Mouse (Mus musculus) testis, postnatal 14 days (tissue): ENCODE measurements at regions not wholly inside any gene's neighbourhood (a gene's known extent, or its start where the extent isn't known, plus 50 kb on each side); places are given as distances from the start of the nearest gene placed in this dataset.

Experiments used
- DNase-seq: peaks from one replicate; pipeline ENCODE4 v3.0.0; 2021; ENCODE audit warnings: low spot score

DNA sequence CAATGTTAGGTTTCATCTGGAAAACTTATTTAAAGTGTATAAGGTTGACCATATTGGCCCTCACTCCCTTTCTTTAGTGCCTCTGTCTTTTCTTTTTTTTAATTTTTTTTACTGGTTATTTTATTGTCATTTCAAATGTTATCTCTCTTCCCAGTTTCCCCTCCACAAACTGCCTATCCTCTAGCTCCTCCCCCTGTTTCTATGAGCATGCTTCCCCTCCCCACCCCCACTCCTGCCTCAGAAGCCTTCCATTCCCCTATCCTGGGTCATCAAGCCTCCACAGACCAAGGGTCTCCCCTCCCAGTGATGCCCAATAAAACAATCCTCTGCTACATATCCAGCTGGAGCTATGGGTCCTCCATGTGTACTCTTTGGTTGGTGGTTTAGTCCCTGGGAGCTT lies 2134.9 kb upstream of the Lrrc6 start:
- no peak for DNase-seq

DNA sequence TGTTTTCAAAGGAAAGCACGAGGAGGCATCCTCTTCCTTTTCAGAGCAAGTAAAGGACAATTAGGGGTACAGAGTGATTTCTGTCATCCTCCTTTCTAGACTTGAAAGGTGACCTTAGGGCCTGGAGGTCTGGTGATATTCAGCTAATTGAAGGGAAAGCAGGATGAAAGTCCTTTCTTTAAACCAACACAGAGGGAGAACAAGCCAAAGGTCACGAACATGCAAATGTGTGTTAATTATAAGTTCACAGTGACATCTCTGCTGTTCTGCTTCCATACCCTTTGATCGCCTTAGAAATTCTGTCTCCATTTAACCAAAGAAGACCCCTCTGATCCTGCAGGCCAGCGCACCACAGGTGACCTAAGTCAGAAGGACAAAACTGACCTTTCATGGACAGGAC lies 2126.3 kb upstream of the Lrrc6 start:
- DNase-seq, result no peak

DNA sequence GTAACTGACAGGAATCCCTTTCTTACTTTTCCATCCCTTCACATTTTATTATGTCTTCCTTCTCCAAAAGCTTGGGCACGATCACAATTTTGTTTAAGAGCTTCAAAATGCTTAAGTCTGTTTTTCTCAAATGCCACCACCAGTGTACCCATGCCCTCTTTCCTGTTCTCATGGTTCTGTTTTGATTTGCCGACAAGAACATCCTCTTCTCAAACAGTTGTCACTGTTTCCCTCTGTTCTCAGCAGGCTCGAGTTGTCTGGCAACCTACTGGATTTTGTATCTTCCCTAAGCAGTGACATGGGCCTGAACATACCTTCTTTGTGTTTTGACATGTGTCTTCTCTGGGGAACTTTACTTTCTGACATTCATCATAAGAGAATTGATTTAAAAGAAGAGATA lies 2124.1 kb upstream of the Lrrc6 start:
- DNase-seq, result no peak

GRCm38 (mm10) chr15:68620417-68621214 lies 2119.9 kb upstream of the Lrrc6 start:
- no peak for DNase-seq

GRCm38 (mm10) chr15:68606110-68606791 lies 2105.5 kb upstream of the Lrrc6 start:
- DNase-seq, result peak; percentile 3

DNA sequence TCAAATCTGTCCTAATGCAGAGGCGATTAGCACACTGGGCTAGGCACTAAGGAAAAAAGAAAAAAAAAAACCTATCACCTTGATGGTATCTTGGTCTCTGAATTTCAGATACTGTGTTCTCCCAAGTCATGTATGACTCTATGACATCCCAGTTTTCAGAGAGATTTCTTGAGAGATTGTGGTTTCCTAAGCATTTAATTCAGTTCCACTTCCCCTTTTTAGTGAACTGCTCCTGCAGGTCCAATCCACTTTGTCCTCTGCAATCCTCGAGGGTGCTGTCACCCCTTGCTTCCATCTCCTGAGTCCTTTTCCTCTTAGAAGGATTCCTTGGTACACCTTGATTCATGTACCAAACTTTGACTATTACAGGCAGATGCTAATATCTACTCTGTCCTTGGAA lies 2104.8 kb upstream of the Lrrc6 start:
- no peak for DNase-seq

GRCm38 (mm10) chr15:68582177-68582576 lies 2081.5 kb upstream of the Lrrc6 start:
- DNase-seq, result no peak

GRCm38 (mm10) chr15:68579486-68579885 lies 2078.8 kb upstream of the Lrrc6 start:
- DNase-seq, result no peak

DNA sequence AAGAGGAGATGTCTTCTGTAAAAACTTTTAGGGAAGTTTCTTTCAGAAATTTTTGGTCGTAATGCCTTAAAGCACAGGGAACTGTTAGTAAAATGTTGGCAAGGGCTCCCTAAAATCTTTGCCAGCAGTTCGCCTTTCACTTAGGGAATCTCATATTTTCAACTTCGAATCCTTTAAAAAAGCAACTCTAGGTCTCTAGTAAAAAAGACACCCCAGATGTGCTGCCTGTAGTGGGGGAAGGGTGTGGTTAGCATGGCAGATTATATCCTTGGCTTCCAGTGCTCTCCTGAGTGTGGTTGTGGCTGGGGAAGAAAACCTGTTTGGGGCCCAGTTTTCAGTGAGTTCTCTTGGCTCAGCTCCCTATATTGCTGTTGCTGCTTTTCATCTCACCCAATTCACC lies 2059.9 kb upstream of the Lrrc6 start:
- DNase-seq, result no peak

DNA sequence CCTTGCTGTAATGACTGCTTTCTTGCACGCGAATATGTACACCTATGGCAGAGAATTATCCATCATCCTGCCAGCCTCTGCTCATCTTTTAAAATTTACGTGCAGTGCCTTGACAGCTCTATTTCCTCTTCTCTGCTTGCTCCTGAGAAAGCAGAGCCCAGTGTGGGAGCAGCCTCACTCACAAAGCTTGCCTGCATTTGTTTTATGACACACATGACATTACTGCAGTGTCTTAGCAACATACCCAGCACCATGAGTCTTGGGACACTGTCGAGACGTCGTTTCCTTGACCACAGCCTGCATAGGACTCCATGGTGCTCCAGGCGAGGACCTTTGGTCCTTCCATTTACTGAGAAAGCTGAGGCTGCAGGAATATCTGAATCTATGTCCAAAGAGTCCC lies 2055.4 kb upstream of the Lrrc6 start:
- DNase-seq, result no peak

DNA sequence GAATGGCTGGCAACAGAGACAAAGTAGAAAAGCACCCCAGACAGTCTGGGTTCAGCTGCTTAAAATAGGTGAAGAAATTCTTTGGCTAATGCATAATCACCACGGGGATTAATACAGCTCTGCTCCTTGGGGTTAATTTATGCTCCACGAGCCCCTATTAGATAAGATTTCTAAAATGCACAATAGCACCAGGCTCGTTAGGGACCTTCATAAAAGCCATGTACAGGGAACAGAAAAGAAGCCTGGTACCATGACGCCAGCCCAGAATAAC lies 2035.3 kb upstream of the Lrrc6 start:
- no peak for DNase-seq

- no peak for DNase-seq
Observed at GRCm38 (mm10) chr15:68535297-68536054, 2034.8 kb upstream of the Lrrc6 start.

DNA sequence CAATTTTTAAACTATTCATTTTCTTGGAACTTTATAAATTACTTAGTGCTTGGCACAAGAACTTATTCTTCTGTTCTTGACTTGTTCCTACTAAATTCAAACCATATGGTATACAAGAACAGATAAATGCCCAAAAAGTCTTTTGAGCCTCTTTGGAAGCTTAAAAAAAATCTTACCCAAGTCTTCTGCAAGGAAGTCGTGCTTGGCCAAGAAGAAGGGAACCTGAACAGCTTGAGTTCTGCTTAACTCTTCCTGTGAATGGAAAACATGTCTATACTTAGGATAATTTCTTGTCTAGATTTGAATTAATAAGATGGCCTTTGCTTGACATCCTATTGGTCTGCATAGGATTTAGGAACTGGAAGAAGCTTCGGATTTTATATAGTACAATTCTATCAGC lies 2020.0 kb upstream of the Lrrc6 start:
- no peak for DNase-seq

GRCm38 (mm10) chr15:68512431-68512830 lies 2011.7 kb upstream of the Lrrc6 start:
- no peak for DNase-seq

GRCm38 (mm10) chr15:68508190-68508589 lies 2007.5 kb upstream of the Lrrc6 start:
- DNase-seq, result no peak

- no peak for DNase-seq
Observed at GRCm38 (mm10) chr15:68506093-68506492, 2005.4 kb upstream of the Lrrc6 start.

- no peak for DNase-seq
Observed at GRCm38 (mm10) chr15:68496438-68496837, 1995.7 kb upstream of the Lrrc6 start.

- DNase-seq, result no peak
Observed at GRCm38 (mm10) chr15:68484789-68485188, 1984.1 kb upstream of the Lrrc6 start.

DNA sequence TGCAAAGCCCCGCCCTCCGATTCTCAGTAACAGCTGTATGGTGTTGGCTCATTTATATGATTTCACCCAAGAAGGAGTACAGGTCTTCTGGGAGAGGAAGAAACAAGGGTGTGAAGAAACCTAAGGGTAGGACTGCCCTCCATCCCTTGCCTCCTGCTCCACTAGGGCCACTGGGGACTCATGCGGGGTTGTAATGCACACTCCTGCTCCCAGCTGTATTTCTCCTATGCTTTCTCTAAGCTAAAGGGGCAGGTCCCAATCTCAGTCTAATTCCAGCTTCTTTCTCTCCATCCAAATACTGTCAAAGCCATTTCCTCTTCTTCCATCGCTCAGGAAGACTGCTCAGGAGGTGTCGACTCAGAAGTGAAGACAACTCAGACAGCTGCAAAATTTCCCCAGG lies 1977.0 kb upstream of the Lrrc6 start:
- no peak for DNase-seq

DNA sequence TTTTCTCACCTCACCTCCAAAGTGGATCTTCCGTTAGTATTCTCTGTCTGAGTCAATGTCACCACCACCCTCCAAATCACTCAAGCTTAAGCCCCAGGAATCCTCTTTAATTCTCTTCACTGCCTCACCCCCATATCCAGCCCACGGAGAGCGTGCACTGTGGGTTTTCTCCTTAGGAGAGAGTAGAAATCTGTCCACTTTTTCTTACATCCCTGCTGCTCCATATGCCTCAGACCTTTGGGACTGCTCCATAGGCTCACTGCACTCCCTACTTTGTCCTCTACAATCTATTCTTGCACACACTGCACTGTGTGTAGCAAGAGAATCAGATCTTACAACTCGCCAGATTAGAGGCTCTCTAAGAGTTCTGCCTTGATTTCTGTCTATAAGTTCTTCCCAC lies 1971.2 kb upstream of the Lrrc6 start:
- no peak for DNase-seq

DNA sequence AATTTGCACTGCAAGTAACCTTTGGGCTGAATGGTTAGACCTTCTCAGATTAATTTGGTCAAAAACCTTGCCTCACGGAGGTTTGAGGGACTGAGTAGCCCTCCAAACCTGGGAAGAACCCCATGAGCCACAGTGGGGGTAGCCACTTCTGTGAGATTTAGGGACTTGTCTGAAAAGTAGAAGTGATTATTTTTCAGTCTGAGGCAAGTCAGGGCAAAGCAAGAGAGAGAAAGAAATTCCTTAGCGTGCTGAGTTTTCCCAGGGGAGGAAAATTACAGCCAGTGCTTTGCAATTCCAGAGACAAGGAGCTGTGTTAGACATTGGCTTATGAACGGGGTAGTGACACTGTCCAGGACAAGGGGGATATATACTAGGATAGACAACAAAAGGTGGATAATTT lies 1962.1 kb upstream of the Lrrc6 start:
- DNase-seq, result no peak

DNA sequence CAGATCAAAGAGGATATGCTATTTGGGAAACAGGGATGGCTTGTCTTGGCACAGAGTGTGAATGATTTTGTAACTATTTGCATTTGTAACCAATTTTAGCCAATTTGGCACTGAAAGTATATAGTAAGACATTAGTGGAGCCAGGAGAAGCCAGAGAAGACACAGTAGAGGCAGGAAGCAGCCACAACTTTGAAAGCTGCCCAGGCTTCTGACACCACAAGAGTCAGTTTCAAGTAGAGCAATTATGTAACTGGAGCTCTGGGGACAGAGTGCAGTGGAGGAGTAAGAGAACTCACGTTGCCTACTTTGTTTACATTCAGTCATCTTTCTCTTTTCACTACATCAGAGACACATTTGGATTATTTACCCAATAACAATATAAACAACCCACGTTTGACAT lies 1956.5 kb upstream of the Lrrc6 start:
- no peak for DNase-seq

DNA sequence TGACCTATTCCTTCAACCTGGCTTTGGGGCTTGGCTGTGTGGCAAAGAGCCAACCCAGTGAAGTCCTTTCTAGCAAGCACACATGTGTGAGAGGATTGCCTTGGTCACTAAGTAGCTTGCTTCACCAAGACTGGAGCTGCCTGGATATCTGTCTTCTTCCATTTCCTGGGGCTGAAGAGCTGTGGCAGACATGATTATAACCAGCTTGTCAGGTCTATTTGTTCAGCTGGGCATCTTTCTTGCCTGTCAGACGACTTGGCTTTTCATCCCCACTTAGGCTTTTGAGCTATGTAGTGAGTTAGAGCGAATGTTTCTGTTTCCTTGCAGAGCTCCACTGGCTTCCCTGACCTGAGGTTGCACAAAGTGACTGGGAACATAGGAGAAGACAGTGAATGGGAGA lies 1951.3 kb upstream of the Lrrc6 start:
- no peak for DNase-seq
